Mouse (Mus musculus) naive thymus-derived CD4-positive, alpha-beta T cell, adult 5 months (primary cell): ENCODE results near the gene Fnbp4. TPM values are rescaled to one million over a fixed set of nuclear protein-coding genes. Genes with fewer than 3 reads are reported as not detected.

Experiments
- polyA plus RNA-seq: library from polyadenylated mRNA; unstranded; fragments of 100-300 nt; shearing (Covaris generic); gene quantifications from one replicate; pipeline ENCODE4 v1.2.1, GENCODE M21; 2017

Fnbp4 gene
- 373 TPM for polyA plus RNA-seq

GRCm38 (mm10) chr2:90745053-90745678 is at the start of gene Fnbp4:
TSS of gene Fnbp4 (plus strand) at chr2:90745370.

GRCm38 (mm10) chr2:90782458-90782857 is 37.3 kb downstream of the Fnbp4 start, which contains the start of gene Agbl2:
TSS of gene Agbl2 (plus strand) at chr2:90782727.

Other genes starting within 250 kb of the Fnbp4 start
- gene Ptprj, start 164.7 kb upstream of the Fnbp4 start, polyA plus RNA-seq = 0.73 TPM
- gene Nup160, start 68.2 kb upstream of the Fnbp4 start, polyA plus RNA-seq = 45.6 TPM
- not detected for gene Agbl2, start 37.4 kb downstream of the Fnbp4 start, polyA plus RNA-seq
- gene Mtch2, start 101.8 kb downstream of the Fnbp4 start, polyA plus RNA-seq = 122 TPM
- 2.3 TPM for gene C1qtnf4, start 140.5 kb downstream of the Fnbp4 start, polyA plus RNA-seq
- 26.6 TPM for gene Kbtbd4, start 159.4 kb downstream of the Fnbp4 start, polyA plus RNA-seq
- gene Ndufs3, start 159.5 kb downstream of the Fnbp4 start, polyA plus RNA-seq = 128 TPM
- 173 TPM for gene Celf1, start 195.0 kb downstream of the Fnbp4 start, polyA plus RNA-seq